Mouse (Mus musculus): ENCODE data around the gene Ndufs1. TPM values are rescaled to one million over a fixed set of nuclear protein-coding genes. Genes with fewer than 3 reads are reported as not detected.
A peak's percentile ranks its signal among the peaks of the same experiment; 100 is the strongest.

Ndufs1 gene
- polyA plus RNA-seq, 1 experiment from 2014 or later, result 147 TPM

DNA sequence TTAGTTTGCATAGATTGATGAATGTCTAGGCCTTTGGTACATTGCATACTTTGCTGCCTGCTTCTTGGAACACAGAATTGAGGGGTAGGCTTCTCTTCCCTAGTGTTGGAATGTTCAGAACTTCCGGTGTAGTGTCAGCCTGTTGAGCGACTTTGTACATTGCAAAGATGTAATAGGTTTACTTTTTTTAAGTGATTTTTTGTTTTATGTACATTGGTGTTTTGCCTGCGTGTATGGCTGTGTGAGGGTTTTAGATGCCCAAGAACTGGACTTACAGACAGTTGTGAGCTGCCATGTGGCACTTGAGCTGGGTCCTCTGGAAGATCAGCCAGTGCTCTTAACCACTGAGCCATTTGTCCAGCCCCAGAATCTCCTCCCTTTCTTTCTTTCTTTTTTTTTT lies 61.1 kb downstream of the Ndufs1 start:
- WGBS, result 25% methylated on average over 3 of the region's 3 CpGs
- Histone ChIP-seq H3K27me3 (ENCODE audit: control insufficient read depth, insufficient read depth, low read length) (no peaks in the 10 kb centered on the region), H3K4me3 (ENCODE audit: low read length) (peak overlapping the region; percentile 82), H3K36me3 (ENCODE audit: control insufficient read depth, insufficient read depth, low read length) (peaks cover 22% of the 10 kb centered on the region), H3K27ac (ENCODE audit: low read depth, low read length) (no peak overlapping the region), H3K4me1 (ENCODE audit: control insufficient read depth, insufficient read depth, low read length) (peaks cover 14% of the 10 kb centered on the region; the same call in 1 of the 2 replicates), H3K9me3 (ENCODE audit: control insufficient read depth, low read length) (no peaks in the 10 kb centered on the region), H3K4me2 (replicated peaks; ENCODE audit: low read depth, low read length) (peak overlapping the region; percentile 78), H3K9ac (ENCODE audit: low read depth, low read length) (peak overlapping the region; percentile 100; the same call in 1 of the 2 replicates)
- no peak for ATAC-seq (ENCODE audit: low FRiP score, low TSS enrichment)

DNA sequence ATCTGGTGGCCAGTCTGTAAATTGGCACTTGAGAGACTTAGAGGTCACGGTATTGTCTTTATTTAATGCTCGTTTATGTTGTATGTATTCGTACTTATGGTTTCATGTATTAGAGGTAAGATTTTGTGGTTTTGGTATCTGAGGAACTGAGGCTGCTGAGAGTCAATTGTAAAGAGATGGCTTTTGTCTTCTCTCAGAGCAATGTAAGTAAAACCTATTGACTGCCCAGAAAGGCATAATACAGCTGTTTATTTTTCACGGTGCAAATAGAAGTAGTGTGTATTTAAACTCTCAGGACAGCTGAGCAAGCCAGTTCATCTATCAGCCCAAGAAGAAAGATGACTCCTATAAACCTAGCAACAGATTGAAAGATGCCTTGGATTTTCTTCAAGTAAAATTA lies 61.5 kb downstream of the Ndufs1 start:
- Histone ChIP-seq H3K4me2 (replicated peaks; ENCODE audit: low read depth, low read length) (peak overlapping the region; percentile 78), H3K9me3 (ENCODE audit: control insufficient read depth, low read length) (no peaks in the 10 kb centered on the region), H3K4me3 (ENCODE audit: low read length) (peak overlapping the region; percentile 82), H3K9ac (ENCODE audit: low read depth, low read length) (peak overlapping the region; percentile 100), H3K27ac (ENCODE audit: low read depth, low read length) (peak overlapping the region; percentile 99; the same call in 1 of the 2 replicates), H3K4me1 (ENCODE audit: control insufficient read depth, insufficient read depth, low read length) (peaks cover 18% of the 10 kb centered on the region; the same call in 1 of the 2 replicates), H3K27me3 (ENCODE audit: control insufficient read depth, insufficient read depth, low read length) (no peaks in the 10 kb centered on the region), H3K36me3 (ENCODE audit: control insufficient read depth, insufficient read depth, low read length) (peaks cover 17% of the 10 kb centered on the region)
- 24% methylated on average over 4 of the region's 4 CpGs for WGBS
- no peak for ATAC-seq (ENCODE audit: low FRiP score, low TSS enrichment)

GRCm38 (mm10) chr1:63114136-63114781 lies 62.4 kb downstream of the Ndufs1 start, which contains the start of gene Ino80d:
Gene Ino80d, minus strand, starts transcription at chr1:63114667.
- peak within 1 kb of the TSS; percentile 99 for H3K27ac ChIP-seq (ENCODE audit: low read depth, low read length)
- 0% methylated on average over 35 of the region's 42 CpGs for WGBS

DNA sequence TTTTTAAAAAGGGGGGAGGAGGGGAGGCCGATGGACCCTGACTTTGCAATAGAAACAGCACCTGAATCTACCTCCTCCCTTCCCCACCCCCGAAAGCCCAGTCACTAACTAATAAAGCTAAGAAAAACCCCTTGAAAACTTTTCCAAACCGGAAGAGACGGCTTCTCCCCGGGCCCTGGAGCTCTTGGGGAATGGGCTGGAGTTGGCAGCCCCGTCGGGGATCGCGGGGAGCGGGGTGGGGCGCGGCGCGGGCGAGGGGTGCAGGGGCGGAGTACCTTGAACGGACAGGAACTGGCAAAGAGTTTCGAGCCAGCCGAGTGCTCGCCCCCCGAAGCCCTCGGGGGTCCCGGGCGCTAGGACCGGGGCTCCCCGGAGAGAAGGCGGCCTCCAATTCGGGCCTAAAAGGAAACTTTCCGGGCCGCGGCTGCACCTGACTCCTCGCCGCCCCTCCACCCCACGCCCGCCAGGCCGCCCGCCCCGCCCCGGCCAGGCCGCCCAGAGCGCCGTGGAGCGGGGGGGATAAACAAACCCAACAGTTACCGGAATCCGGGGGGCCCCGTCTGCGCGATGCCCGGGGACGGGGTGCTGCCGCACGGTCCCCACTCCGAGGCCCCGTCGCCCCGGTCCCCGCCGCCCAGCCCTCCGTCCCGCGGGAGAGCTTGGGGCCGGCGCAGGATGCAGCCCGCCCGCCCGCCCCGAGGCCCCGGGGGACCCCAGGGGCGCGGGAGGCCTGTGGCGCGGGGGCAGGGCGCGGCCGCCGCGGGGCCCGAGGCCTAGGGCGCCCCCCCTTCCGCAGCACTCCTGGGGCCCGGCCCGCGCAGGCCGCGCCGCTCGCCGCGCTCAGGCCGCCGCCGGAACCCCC lies 63.1 kb downstream of the Ndufs1 start:
- Histone ChIP-seq H3K27me3 (ENCODE audit: control insufficient read depth, insufficient read depth, low read length) (no peaks in the 10 kb centered on the region), H3K9ac (ENCODE audit: low read depth, low read length) (peak overlapping the region; percentile 100), H3K4me2 (replicated peaks; ENCODE audit: low read depth, low read length) (peak overlapping the region; percentile 78), H3K4me3 (ENCODE audit: low read length) (peak overlapping the region; percentile 82), H3K36me3 (ENCODE audit: control insufficient read depth, insufficient read depth, low read length) (peaks cover 5% of the 10 kb centered on the region), H3K9me3 (ENCODE audit: control insufficient read depth, low read length) (no peaks in the 10 kb centered on the region), H3K4me1 (ENCODE audit: control insufficient read depth, insufficient read depth, low read length) (peaks cover 21% of the 10 kb centered on the region; the same call in 1 of the 2 replicates), H3K27ac (ENCODE audit: low read depth, low read length) (peak overlapping the region; percentile 99)
- 1% methylated on average over 54 of the region's 92 CpGs for WGBS
- ATAC-seq (ENCODE audit: low FRiP score, low TSS enrichment), result peak; percentile 44

More at GRCm38 (mm10) chr1:63114136-63114781, 62.4 kb downstream of the Ndufs1 start, which contains the start of gene Ino80d:
- Histone ChIP-seq H3K4me3 (ENCODE audit: low read length) (peak within 1 kb of the TSS; percentile 82), H3K36me3 (ENCODE audit: control insufficient read depth, insufficient read depth, low read length) (peaks cover 11% of the 10 kb centered on the region), H3K9ac (ENCODE audit: low read depth, low read length) (peak within 1 kb of the TSS; percentile 100), H3K4me2 (replicated peaks; ENCODE audit: low read depth, low read length) (peak within 1 kb of the TSS; percentile 78), H3K27me3 (ENCODE audit: control insufficient read depth, insufficient read depth, low read length) (no peaks in the 10 kb centered on the region), H3K9me3 (ENCODE audit: control insufficient read depth, low read length) (no peaks in the 10 kb centered on the region), H3K4me1 (ENCODE audit: control insufficient read depth, insufficient read depth, low read length) (peaks cover 21% of the 10 kb centered on the region; the same call in 1 of the 2 replicates)
- peak; percentile 88 for ATAC-seq (ENCODE audit: low FRiP score, low TSS enrichment)

DNA sequence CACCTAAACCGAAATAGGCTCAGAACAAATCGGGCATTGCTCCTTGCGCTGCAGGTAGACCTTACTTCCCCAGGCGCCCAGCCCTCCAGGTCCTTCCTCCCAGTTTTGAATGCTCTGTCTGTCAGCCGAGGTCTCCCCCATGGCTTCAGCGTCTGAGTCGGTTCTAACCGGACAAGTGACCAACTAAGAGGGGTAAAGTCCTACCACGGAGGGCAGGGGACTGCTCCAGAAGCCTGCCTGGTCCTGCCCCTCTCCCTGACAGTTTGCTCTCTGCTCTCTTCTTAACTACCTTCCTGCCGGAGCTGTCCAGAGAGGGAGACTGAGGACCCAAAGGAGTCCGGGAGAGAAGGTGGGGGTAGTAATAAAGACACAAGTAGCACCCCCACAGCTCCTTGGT lies 63.8 kb downstream of the Ndufs1 start:
- peak; percentile 36 for ATAC-seq (ENCODE audit: low FRiP score, low TSS enrichment)
- Histone ChIP-seq H3K4me2 (replicated peaks; ENCODE audit: low read depth, low read length) (peak overlapping the region; percentile 78), H3K27ac (ENCODE audit: low read depth, low read length) (peak overlapping the region; percentile 99), H3K4me1 (ENCODE audit: control insufficient read depth, insufficient read depth, low read length) (peaks cover 21% of the 10 kb centered on the region; the same call in 1 of the 2 replicates), H3K27me3 (ENCODE audit: control insufficient read depth, insufficient read depth, low read length) (no peaks in the 10 kb centered on the region), H3K36me3 (ENCODE audit: control insufficient read depth, insufficient read depth, low read length) (no peaks in the 10 kb centered on the region), H3K9ac (ENCODE audit: low read depth, low read length) (peak overlapping the region; percentile 100), H3K9me3 (ENCODE audit: control insufficient read depth, low read length) (no peaks in the 10 kb centered on the region), H3K4me3 (ENCODE audit: low read length) (peak overlapping the region; percentile 82)
- WGBS, result 2% methylated on average over 11 of the region's 11 CpGs

DNA sequence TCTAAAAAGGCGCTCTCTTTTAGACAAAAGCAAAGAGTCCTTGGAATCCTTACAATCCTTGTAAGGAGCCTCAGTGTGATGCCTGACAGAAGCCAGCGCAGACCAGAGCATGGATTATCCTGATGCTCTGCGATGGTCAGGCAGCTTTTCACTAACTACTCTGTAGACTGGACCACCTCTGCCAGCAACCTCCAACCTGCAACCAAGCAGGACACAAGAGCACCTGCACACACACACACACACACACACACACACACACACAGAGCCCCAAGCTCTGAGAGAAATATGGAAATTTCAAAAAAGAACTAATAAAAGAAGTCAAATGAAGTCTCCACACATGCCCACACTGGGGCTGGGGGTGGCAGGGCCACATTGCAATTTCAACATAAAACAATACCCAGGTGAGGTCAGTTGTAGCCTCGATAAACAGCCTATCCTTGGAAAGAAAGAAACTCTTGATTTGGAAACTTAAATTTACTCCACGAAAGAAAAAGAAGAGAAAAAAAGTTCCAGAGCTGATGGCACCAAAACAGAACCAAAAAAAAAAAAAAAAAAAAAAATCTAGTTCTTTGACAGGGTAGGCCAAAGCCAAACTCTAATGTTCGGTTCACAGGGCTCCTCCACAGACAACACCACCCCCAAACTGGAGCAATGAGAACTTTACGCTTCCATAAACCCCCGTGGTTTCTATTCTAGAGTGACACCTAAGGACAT lies 64.3 kb downstream of the Ndufs1 start:
- H3K4me1 ChIP-seq (ENCODE audit: control insufficient read depth, insufficient read depth, low read length), result peaks cover 21% of the 10 kb centered on the region; the same call in 1 of the 2 replicates
- no peaks in the 10 kb centered on the region for H3K9me3 ChIP-seq (ENCODE audit: control insufficient read depth, low read length)
- H3K27ac ChIP-seq (ENCODE audit: low read depth, low read length), result peak overlapping the region; percentile 99
- peak overlapping the region; percentile 100; the same call in 1 of the 2 replicates for H3K9ac ChIP-seq (ENCODE audit: low read depth, low read length)
- peak overlapping the region; percentile 78 for H3K4me2 ChIP-seq (replicated peaks; ENCODE audit: low read depth, low read length)
- no peak for ATAC-seq (ENCODE audit: low FRiP score, low TSS enrichment)
- 44% methylated on average over 8 of the region's 8 CpGs for WGBS
- H3K27me3 ChIP-seq (ENCODE audit: control insufficient read depth, insufficient read depth, low read length), result no peaks in the 10 kb centered on the region
- no peaks in the 10 kb centered on the region for H3K36me3 ChIP-seq (ENCODE audit: control insufficient read depth, insufficient read depth, low read length)
- peak overlapping the region; percentile 82 for H3K4me3 ChIP-seq (ENCODE audit: low read length)

GRCm38 (mm10) chr1:63110536-63111285 lies 65.9 kb downstream of the Ndufs1 start:
- WGBS, result 47% methylated on average over 7 of the region's 7 CpGs
- H3K4me3 ChIP-seq (ENCODE audit: low read length), result no peak overlapping the region
- H3K9me3 ChIP-seq (ENCODE audit: control insufficient read depth, low read length), result no peaks in the 10 kb centered on the region
- H3K4me2 ChIP-seq (replicated peaks; ENCODE audit: low read depth, low read length), result no peak overlapping the region
- peaks cover 2% of the 10 kb centered on the region; the same call in 1 of the 2 replicates for H3K36me3 ChIP-seq (ENCODE audit: control insufficient read depth, insufficient read depth, low read length)
- no peaks in the 10 kb centered on the region for H3K27me3 ChIP-seq (ENCODE audit: control insufficient read depth, insufficient read depth, low read length)
- no peak for ATAC-seq (ENCODE audit: low FRiP score, low TSS enrichment)
- H3K4me1 ChIP-seq (ENCODE audit: control insufficient read depth, insufficient read depth, low read length), result peaks cover 17% of the 10 kb centered on the region; the same call in 1 of the 2 replicates
- peak overlapping the region; percentile 47; the same call in 1 of the 2 replicates for H3K27ac ChIP-seq (ENCODE audit: low read depth, low read length)
- H3K9ac ChIP-seq (ENCODE audit: low read depth, low read length), result no peak overlapping the region
